Mouse (Mus musculus): ENCODE results near the gene Itgb3.

The Itgb3 gene

DNA sequence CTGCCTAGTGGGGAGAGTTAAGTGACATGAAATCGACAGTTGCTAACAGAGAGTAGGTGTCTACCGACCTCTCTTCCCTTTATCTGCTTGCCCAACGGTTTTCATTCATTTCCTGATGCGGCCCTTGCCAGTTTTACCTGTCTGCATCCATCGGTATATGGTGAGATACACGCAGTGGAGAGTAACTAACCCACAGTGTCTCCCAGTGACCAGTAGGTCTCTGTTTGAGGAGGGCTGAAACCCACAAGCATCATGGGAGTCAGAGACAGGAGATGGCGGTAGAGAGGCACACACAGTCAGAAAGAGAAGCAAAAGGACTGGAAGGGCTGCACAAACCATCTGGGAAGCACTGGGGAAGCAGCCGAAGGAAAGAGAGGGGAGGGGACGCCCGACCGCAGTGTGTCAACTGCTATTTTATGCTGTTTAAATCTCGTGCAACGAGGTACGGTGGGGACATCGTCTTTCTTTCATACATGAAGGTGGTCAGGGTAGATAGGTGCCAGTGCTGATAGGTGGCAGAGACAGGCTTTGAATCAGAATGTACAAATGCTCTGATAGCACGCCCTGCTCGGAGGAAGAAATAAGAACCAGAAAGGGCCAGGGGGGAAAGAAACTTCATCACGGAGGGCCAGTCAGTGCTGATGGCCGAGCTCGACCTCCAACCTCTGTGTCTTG, 53.9 kb downstream of the Itgb3 start:
- DNase-seq: no peak

DNA sequence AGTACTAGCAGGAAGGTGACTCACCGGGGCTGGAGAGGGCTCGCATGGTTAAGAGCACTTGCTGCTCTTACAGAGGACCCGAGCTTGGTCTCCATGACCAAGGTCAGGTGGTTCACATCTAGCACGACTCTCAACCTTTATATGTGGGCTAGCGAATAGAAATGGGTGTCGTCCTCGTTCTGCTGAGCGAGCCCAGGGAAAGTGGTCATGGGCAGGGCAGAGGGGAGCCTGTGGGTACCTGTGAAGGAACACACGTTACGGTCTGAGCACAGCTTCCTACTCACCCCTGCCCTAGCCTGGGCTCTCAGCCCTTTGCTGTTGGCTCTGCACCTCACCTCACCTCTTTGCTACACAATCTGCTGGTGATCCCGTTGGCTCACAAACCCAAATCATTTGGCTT, 54.8 kb downstream of the Itgb3 start:
- no peak for DNase-seq

DNA sequence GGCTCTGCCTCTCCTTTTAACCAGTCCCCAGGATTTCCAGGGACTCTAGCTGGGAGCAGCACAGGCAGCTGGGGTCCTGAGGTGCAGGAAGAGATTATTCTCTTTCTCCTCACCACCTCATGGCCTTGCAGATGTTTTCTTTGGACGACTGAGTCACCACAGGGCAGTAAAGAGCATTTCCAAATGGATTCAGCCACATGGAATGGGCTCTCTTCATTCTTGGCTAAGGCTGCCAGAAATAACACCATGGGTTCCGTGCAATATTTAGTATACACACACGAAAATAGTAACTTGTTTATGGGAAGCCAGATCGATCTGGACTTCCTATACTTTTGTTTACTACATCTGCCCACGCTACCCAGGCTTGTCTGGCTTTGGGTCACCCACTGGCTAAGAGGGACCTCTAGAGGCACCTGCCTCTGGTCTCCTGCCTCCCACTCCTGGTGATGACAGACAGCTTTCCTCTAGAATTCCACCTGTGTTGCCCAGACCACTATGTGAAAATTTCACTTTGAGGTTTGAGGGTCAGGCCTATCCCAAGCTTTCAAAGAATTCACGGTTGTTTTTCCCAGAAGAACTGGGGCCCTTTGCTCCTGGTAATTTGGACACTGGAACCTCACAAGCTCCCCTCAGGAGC, 55.6 kb downstream of the Itgb3 start:
- no peak for DNase-seq

DNA sequence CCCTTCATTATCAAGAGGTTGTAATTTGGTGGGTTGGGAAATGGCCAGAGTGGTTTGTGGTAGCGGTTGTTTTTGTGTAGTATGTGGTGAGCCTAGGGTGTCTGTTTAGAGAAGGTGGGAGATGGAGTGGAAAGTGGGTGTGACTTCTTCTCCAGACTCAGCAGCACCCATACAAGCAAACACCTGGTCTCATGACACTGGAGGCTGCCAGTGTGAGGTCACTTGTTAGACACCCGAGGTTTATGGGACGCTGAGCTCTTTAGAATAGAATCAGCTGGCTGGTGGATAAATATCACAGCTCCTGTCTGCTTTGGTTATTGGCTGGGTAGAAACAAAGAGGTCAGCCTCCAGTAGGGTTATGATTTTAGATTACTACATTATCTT, 56.1 kb downstream of the Itgb3 start:
- DNase-seq: no peak

DNA sequence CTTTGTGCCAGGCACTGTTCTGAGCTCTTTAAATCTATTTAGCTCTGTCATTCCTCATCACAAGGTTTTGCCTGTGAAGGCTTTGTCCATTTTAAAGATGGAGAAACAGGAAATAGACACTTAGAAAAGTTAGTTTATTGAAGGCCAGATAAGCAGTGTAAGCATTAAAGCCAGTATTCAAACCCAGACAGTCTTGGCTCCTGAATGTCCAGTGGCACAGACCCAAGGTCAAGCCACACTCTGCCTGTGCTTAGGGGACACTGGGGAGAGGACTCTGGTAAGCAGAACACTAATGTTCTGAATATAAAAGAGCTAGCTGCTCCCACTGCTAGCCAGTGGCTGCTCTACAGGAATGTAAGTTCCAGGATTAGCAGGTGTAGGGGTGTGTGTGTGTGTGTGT, 56.6 kb downstream of the Itgb3 start:
- DNase-seq: no peak

DNA sequence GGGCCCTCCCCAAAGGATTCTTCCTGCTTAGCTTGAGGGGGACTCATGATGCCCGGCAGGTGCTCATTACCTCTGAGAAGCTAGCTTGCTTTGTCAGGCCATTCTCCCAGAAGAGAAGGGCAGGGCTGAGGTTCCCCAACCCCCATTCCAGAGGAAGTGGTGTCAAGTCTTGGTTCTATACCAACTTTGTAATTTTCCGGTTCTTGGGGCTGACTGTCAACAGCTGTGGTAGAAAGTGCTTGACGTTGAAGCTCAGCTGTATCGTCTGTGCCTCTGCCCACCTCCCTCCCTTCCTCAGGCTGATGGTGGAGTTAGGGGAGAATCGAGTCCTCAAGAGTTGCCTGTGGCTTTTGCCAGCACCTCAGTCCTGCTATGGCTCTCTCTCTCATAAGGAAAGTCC, 59.6 kb downstream of the Itgb3 start:
- no peak for DNase-seq

DNA sequence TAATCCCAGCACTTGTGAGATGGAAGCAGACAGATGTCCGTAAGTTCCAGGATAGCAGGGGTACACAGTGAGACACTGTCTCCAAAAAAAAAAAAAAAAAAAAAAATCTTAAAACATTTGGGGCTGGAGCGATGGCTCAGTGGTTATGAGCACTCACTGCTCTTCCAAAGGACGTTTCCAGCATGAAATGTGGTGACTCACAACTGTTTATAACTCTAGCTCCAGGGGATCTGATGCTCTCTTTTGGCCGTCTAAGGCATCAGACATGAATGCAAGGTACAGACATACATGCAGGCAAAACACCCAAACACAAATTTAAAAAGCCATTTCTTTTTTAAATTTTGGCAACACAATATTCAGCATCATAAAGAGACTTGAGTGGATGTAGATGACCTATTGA, 65.6 kb downstream of the Itgb3 start:
- DNase-seq: no peak

DNA sequence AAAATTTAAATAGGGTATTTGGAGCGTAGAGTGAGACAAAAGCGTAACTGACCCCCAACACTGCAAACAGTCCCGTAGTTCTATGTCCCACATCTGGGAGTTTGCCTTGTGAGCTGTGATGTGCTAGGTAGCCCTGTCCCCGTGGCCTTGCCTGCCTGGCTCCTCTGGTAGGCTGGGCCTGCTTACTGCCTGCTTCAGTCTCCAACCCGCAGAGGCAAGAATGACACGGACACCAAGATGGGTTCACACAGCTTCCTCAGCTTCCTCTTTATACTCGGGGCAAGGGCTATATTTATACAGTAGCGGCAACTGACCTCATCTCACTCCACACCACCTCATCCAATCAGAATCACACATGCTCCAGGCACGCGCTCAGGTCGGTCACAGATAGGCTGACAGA, 67.0 kb downstream of the Itgb3 start:
- DNase-seq: no peak

DNA sequence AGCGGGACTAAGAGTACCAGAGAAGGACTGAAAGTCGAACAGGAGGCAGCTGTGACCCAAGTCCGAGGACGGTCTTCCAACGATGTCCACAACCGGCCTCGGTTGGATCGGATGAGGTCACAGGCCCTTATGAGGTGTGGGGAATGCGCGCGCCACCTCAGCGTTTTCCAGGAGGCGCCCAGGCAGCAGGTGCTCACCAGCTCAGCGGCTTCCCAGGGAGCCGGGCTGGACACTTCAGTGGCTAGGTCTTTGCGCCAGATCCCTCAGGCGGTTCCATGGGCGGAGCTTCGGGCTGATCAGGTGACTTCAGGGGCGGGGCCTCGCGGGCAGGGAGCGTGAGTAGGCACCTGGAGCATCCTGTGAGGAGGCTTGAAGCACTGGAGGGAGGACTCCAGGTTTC, 77.7 kb downstream of the Itgb3 start, which contains the start of gene Gm11639:
Gene Gm11639 (plus strand): TSS at position 160 of the 400 bp plus-strand sequence.
- no peak for DNase-seq

DNA sequence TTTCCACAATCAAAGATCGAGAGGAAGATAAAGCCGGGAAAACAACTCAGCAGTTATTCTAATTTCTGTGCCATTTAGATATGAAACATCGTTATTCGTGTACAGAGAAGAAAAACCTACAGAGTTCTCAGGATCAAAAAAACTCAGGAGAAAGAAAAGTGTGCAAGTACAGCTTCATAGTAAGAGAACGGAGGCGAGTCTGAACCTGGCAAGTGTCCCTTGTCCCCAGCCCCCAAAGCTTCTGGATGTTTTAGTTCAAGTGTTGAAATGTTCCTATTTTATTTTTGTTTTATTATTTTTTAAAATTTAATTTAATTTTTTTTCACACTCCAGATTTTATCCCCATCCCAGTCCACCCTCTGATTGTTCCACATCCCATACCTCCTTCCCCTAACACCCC, 85.4 kb downstream of the Itgb3 start:
- no peak for DNase-seq

DNA sequence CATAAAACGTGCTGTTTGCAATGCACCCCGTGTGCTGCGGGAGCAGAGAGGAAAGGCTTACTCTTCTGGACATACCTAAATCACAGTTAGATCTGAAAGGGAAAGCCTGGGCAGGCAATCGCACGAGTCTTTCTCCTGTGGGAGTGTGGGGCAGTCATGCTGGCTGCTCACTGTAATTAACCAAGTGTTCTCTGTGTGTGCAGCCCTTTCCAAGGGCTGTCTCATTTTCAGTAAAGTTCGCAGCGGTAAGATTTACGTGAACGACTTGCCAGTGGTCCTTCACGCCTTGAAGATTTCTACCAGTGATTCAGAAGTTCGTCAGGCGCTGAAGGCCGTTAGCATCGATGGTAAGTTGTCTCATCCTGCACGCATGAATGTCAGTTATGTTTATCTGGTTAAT, 96.3 kb downstream of the Itgb3 start:
- DNase-seq: no peak

DNA sequence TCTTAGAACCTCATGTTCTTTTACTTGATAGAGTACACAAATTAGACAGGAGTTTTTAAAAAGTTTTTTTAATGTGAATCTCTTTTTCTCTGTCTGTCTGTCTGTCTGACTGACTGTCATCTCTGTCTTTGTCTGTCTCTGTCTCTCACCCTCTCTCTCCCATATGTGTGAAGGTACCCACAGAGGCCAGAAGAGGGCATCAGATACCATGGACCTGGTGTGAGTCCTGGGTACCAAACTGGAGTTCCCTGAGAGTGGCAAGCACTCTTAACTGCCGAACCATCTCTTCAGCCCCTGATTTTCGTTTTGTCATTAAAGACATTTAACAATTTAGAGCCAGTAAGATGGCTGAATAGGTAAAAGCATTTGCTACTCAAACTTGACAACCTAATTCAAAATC, 99.3 kb downstream of the Itgb3 start:
- DNase-seq: no peak

Data from cerebellum, adult 11-12 months (tissue).